Mouse (Mus musculus): ENCODE measurements around the gene Npm3. TPM values are rescaled to one million over a fixed set of nuclear protein-coding genes. Genes with fewer than 3 reads are reported as not detected.

Gene Npm3
- polyA plus RNA-seq, 1 experiment from 2014 or later, result 17.0 TPM

GRCm38 (mm10) chr19:45741431-45742217, 7.8 kb downstream of the Npm3 start:
- peak overlapping the region; percentile 78; the same call in 1 of the 2 replicates for H3K4me2 ChIP-seq (replicated peaks)
- no peaks in the 10 kb centered on the region for H3K36me3 ChIP-seq
- WGBS, result 2% methylated on average over 45 of the region's 45 CpGs
- H3K9ac ChIP-seq, result no peak overlapping the region
- H3K27ac ChIP-seq (replicated peaks), result no peak overlapping the region
- H3K27me3 ChIP-seq, result peaks cover 97% of the 10 kb centered on the region
- peaks cover 54% of the 10 kb centered on the region for H3K4me1 ChIP-seq
- ATAC-seq (ENCODE audit: insufficient number of reproducible peaks, low FRiP score, low TSS enrichment, low read depth), result no peak
- H3K9me3 ChIP-seq (replicated peaks), result no peaks in the 10 kb centered on the region
- peak overlapping the region; percentile 12; the same call in 1 of the 2 replicates for H3K4me3 ChIP-seq (replicated peaks)

- peaks cover 97% of the 10 kb centered on the region for H3K27me3 ChIP-seq
- no peak for ATAC-seq (ENCODE audit: insufficient number of reproducible peaks, low FRiP score, low TSS enrichment, low read depth)
- peaks cover 47% of the 10 kb centered on the region for H3K4me1 ChIP-seq
- H3K4me3 ChIP-seq (replicated peaks), result no peak overlapping the region
- H3K9me3 ChIP-seq (replicated peaks), result no peaks in the 10 kb centered on the region
- no peak overlapping the region for H3K9ac ChIP-seq
- no peaks in the 10 kb centered on the region for H3K36me3 ChIP-seq
- 6% methylated on average over 7 of the region's 7 CpGs for WGBS
- H3K27ac ChIP-seq (replicated peaks), result no peak overlapping the region
- no peak overlapping the region for H3K4me2 ChIP-seq (replicated peaks)
These were observed 8.6 kb downstream of the Npm3 start for GRCm38 (mm10) chr19:45740817-45741216.

- Histone ChIP-seq H3K9me3 (replicated peaks) (no peaks in the 10 kb centered on the region), H3K27me3 (peaks cover 97% of the 10 kb centered on the region), H3K27ac (replicated peaks) (no peak overlapping the region), H3K36me3 (no peaks in the 10 kb centered on the region), H3K4me2 (replicated peaks) (no peak overlapping the region), H3K4me3 (replicated peaks) (no peak overlapping the region), H3K9ac (no peak overlapping the region), H3K4me1 (peaks cover 41% of the 10 kb centered on the region)
- ATAC-seq (ENCODE audit: insufficient number of reproducible peaks, low FRiP score, low TSS enrichment, low read depth), result no peak
- WGBS, result 5% methylated on average over 13 of the region's 13 CpGs
These were observed 9.2 kb downstream of the Npm3 start for GRCm38 (mm10) chr19:45740233-45740632.

GRCm38 (mm10) chr19:45738521-45738920, 10.9 kb downstream of the Npm3 start:
- peaks cover 98% of the 10 kb centered on the region for H3K27me3 ChIP-seq
- H3K4me2 ChIP-seq (replicated peaks), result no peak overlapping the region
- H3K9me3 ChIP-seq (replicated peaks), result no peaks in the 10 kb centered on the region
- peaks cover 39% of the 10 kb centered on the region for H3K4me1 ChIP-seq
- ATAC-seq (ENCODE audit: insufficient number of reproducible peaks, low FRiP score, low TSS enrichment, low read depth), result no peak
- H3K36me3 ChIP-seq, result no peaks in the 10 kb centered on the region
- 28% methylated on average over 5 of the region's 5 CpGs for WGBS
- H3K27ac ChIP-seq (replicated peaks), result no peak overlapping the region
- H3K9ac ChIP-seq, result no peak overlapping the region
- no peak overlapping the region for H3K4me3 ChIP-seq (replicated peaks)

- H3K9me3 ChIP-seq (replicated peaks), result no peaks in the 10 kb centered on the region
- no peak overlapping the region for H3K27ac ChIP-seq (replicated peaks)
- ATAC-seq (ENCODE audit: insufficient number of reproducible peaks, low FRiP score, low TSS enrichment, low read depth), result no peak
- 48% methylated on average over 10 of the region's 10 CpGs for WGBS
- H3K27me3 ChIP-seq, result peaks cover 98% of the 10 kb centered on the region
- no peaks in the 10 kb centered on the region for H3K36me3 ChIP-seq
- H3K9ac ChIP-seq, result no peak overlapping the region
- peak overlapping the region; percentile 59; the same call in 1 of the 2 replicates for H3K4me2 ChIP-seq (replicated peaks)
- no peak overlapping the region for H3K4me3 ChIP-seq (replicated peaks)
- H3K4me1 ChIP-seq, result peaks cover 34% of the 10 kb centered on the region
These were observed 11.4 kb downstream of the Npm3 start for GRCm38 (mm10) chr19:45737846-45738484.

- no peaks in the 10 kb centered on the region for H3K36me3 ChIP-seq
- no peaks in the 10 kb centered on the region for H3K9me3 ChIP-seq (replicated peaks)
- H3K4me2 ChIP-seq (replicated peaks), result peak overlapping the region; percentile 59
- no peak overlapping the region for H3K27ac ChIP-seq (replicated peaks)
- H3K4me1 ChIP-seq, result peaks cover 27% of the 10 kb centered on the region
- no peak overlapping the region for H3K9ac ChIP-seq
- peak; percentile 32 for ATAC-seq (ENCODE audit: insufficient number of reproducible peaks, low FRiP score, low TSS enrichment, low read depth)
- WGBS, result 8% methylated on average over 23 of the region's 23 CpGs
- peak overlapping the region; percentile 29 for H3K4me3 ChIP-seq (replicated peaks)
- H3K27me3 ChIP-seq, result peaks cover 98% of the 10 kb centered on the region
These were observed 12.1 kb downstream of the Npm3 start for GRCm38 (mm10) chr19:45737208-45737845.

- WGBS, result under 1% methylated on average over 28 of the region's 28 CpGs
These were observed 12.6 kb downstream of the Npm3 start for GRCm38 (mm10) chr19:45736855-45737207.

GRCm38 (mm10) chr19:45736241-45736640, 13.2 kb downstream of the Npm3 start:
- Histone ChIP-seq H3K4me1 (peaks cover 16% of the 10 kb centered on the region), H3K9me3 (replicated peaks) (no peaks in the 10 kb centered on the region), H3K27me3 (peaks cover 94% of the 10 kb centered on the region), H3K27ac (replicated peaks) (no peak overlapping the region), H3K4me2 (replicated peaks) (no peak overlapping the region), H3K36me3 (no peaks in the 10 kb centered on the region), H3K9ac (no peak overlapping the region), H3K4me3 (replicated peaks) (no peak overlapping the region)
- ATAC-seq (ENCODE audit: insufficient number of reproducible peaks, low FRiP score, low TSS enrichment, low read depth), result no peak
- WGBS, result 50% methylated on average over 1 of the region's 1 CpGs

More at GRCm38 (mm10) chr19:45736855-45737207, 12.6 kb downstream of the Npm3 start:
- no peaks in the 10 kb centered on the region for H3K9me3 ChIP-seq (replicated peaks)
- no peak overlapping the region for H3K27ac ChIP-seq (replicated peaks)
- no peak for ATAC-seq (ENCODE audit: insufficient number of reproducible peaks, low FRiP score, low TSS enrichment, low read depth)
- no peak overlapping the region for H3K9ac ChIP-seq
- peaks cover 22% of the 10 kb centered on the region for H3K4me1 ChIP-seq
- H3K4me2 ChIP-seq (replicated peaks), result peak overlapping the region; percentile 59
- H3K36me3 ChIP-seq, result no peaks in the 10 kb centered on the region
- H3K4me3 ChIP-seq (replicated peaks), result peak overlapping the region; percentile 29
- peaks cover 97% of the 10 kb centered on the region for H3K27me3 ChIP-seq

- H3K9me3 ChIP-seq (replicated peaks), result no peaks in the 10 kb centered on the region
- 51% methylated on average over 7 of the region's 7 CpGs for WGBS
- H3K36me3 ChIP-seq, result no peaks in the 10 kb centered on the region
- no peak overlapping the region for H3K4me3 ChIP-seq (replicated peaks)
- no peak overlapping the region for H3K4me2 ChIP-seq (replicated peaks)
- peaks cover 80% of the 10 kb centered on the region for H3K27me3 ChIP-seq
- ATAC-seq (ENCODE audit: insufficient number of reproducible peaks, low FRiP score, low TSS enrichment, low read depth), result no peak
- H3K27ac ChIP-seq (replicated peaks), result no peak overlapping the region
- H3K9ac ChIP-seq, result no peak overlapping the region
- H3K4me1 ChIP-seq, result peaks cover 10% of the 10 kb centered on the region
These were observed 14.6 kb downstream of the Npm3 start for GRCm38 (mm10) chr19:45734762-45735161.

GRCm38 (mm10) chr19:45734191-45734590, 15.2 kb downstream of the Npm3 start:
- no peaks in the 10 kb centered on the region for H3K36me3 ChIP-seq
- 77% methylated on average over 5 of the region's 5 CpGs for WGBS
- H3K27ac ChIP-seq (replicated peaks), result no peak overlapping the region
- H3K9ac ChIP-seq, result no peak overlapping the region
- H3K27me3 ChIP-seq, result peaks cover 74% of the 10 kb centered on the region
- no peaks in the 10 kb centered on the region for H3K9me3 ChIP-seq (replicated peaks)
- ATAC-seq (ENCODE audit: insufficient number of reproducible peaks, low FRiP score, low TSS enrichment, low read depth), result no peak
- H3K4me1 ChIP-seq, result peaks cover 10% of the 10 kb centered on the region
- H3K4me2 ChIP-seq (replicated peaks), result no peak overlapping the region
- H3K4me3 ChIP-seq (replicated peaks), result no peak overlapping the region

GRCm38 (mm10) chr19:45733564-45733963, 15.8 kb downstream of the Npm3 start:
- H3K27me3 ChIP-seq, result peaks cover 68% of the 10 kb centered on the region
- H3K27ac ChIP-seq (replicated peaks), result no peak overlapping the region
- H3K9ac ChIP-seq, result no peak overlapping the region
- H3K9me3 ChIP-seq (replicated peaks), result no peaks in the 10 kb centered on the region
- peaks cover 10% of the 10 kb centered on the region for H3K4me1 ChIP-seq
- no peaks in the 10 kb centered on the region for H3K36me3 ChIP-seq
- no peak overlapping the region for H3K4me3 ChIP-seq (replicated peaks)
- no peak overlapping the region for H3K4me2 ChIP-seq (replicated peaks)
- no peak for ATAC-seq (ENCODE audit: insufficient number of reproducible peaks, low FRiP score, low TSS enrichment, low read depth)
- 19% methylated on average over 10 of the region's 10 CpGs for WGBS

Measured in embryonic facial prominence, embryonic 15.5 days (tissue).